Mouse (Mus musculus) G1E-ER4 (cell line): ENCODE data around the gene Adad2. TPM values are rescaled to one million over a fixed set of nuclear protein-coding genes. Genes with fewer than 3 reads are reported as not detected.

Experiments used
- GATA1 ChIP-seq: IDR thresholded peaks from one replicate; pipeline ENCODE4 v1.8.0; 2012; ENCODE audit warnings: low read length, inconsistent platforms
- polyA plus RNA-seq: library from polyadenylated mRNA; stranded (reverse); fragments of >175 nt; gene quantifications from 2 replicates; pipeline ENCODE4 v1.2.3, GENCODE M21; 2012

Adad2 gene
- polyA plus RNA-seq, 1 experiment, result not detected

- TF ChIP-seq GATA1, result no peak
Measured at GRCm38 (mm10) chr8:119591456-119591855, 21.1 kb upstream of the Adad2 start.

- TF ChIP-seq GATA1, result no peak
Measured at GRCm38 (mm10) chr8:119603771-119604170, 8.8 kb upstream of the Adad2 start.

GRCm38 (mm10) chr8:119604398-119604803 is 8.1 kb upstream of the Adad2 start:
- no peak for TF ChIP-seq GATA1

GRCm38 (mm10) chr8:119604996-119605395 is 7.6 kb upstream of the Adad2 start, which contains the start of gene Taf1c:
Gene Taf1c (minus strand): TSS chr8:119605222.
- no peak for TF ChIP-seq GATA1

GRCm38 (mm10) chr8:119606224-119606623 is 6.3 kb upstream of the Adad2 start:
- no peak for TF ChIP-seq GATA1

- TF ChIP-seq GATA1, result no peak
Measured at GRCm38 (mm10) chr8:119615096-119615495, 2.5 kb downstream of the Adad2 start.

DNA sequence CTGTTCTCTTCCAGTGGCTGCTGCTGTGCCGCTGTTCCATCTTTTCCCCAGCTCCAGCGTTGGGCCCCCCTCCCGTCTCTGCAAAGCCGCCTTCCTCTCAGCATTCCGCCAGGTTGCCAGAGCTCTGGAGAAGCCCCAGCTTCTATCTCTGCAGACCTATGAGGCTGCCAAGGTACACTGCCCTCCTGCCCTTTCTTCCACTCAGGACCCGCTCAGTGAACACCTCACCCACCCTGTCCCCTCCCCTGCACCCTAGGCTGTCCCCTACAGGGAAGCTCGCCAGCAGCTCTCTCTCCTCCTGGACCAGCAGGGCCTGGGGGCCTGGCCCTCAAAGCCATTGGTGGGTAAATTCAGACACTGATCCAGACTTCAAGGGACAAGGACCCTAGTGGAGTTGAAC is 3.8 kb downstream of the Adad2 start:
- TF ChIP-seq GATA1, result no peak

DNA sequence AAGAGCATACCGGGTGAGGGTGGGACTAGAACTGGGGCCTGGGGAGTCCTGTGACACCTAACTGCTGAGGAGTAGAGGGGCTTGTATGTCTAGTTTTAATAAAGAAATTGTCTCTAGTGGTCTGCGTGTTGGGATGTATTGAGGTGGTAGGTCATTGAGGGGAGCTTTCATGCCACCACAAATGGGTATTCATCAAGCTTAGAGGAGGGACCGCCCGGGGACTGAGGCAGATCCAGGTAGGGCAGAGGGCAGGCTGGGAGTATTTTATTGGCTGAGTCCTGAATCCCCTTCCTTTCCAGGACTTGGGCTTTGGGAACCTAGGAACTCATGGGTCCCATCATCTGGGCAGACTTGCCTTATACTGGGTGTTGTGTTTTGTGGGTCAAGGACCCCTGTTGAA is 4.3 kb downstream of the Adad2 start:
- no peak for TF ChIP-seq GATA1

GRCm38 (mm10) chr8:119617586-119617985 is 5.0 kb downstream of the Adad2 start:
- TF ChIP-seq GATA1, result no peak

GRCm38 (mm10) chr8:119618887-119619286 is 6.3 kb downstream of the Adad2 start:
- no peak for TF ChIP-seq GATA1

DNA sequence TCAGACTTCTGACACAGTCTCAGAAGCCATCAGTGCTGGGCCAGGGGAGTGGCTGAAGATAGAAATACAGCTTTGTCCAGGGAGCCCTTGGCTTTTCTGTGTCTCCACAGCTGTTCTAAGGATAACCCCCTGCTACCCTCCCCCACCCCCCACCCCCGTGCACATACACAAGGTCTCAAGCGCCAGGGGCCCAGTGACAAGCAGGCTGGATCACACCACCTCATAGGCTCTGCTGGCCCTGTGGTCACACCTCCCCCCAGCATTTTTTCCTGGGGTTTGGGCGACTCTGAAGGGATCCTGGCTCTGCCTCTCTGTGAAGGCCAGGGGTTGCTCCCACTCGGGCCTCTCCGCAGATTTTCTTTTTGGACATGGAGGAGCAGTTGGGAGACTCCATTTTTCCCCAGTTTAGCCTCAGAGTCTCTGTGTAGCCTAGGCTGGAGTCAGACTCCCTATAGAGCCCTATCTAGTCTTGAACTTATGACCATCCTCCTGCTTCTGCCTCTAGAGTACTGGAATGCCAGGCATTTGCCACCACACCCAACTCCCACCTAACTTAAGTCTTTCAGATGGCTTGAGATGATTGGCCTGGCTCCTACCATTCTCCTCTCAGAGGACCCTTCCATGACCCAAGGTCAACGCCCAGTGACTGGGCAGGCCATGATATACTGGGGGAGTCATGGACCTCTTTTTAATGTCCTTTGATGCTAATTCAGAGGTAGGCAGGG is 7.7 kb downstream of the Adad2 start:
- TF ChIP-seq GATA1, result no peak

DNA sequence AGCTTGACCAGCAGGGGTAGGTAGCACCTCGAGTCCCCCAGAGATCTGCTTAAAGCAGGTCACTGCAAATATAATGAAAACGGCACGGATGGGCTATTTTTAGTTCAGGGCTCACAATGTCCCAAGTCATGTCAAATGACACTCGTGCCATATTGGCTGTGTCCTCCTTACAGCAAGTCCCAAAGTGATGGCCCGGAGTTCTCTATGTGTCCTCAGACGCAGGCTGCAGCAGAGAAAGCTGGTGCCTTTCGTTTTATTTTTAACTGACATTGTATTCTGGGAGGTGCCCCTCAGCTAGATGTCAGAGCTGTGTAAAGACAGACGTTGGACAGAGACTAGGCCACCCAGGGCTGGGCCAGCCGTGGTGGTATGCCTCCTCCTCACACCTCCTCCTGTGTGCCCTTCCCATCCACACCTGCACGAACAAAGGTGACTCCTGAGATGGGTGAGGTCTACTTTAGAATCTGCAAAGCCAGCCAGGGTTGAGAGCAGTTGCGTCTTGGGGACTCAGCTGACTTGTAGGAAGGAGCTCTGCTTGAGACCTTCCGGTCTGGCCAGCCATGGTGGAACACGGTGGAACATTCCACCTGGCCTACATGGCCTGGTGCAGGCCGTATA is 8.4 kb downstream of the Adad2 start:
- TF ChIP-seq GATA1, result no peak

GRCm38 (mm10) chr8:119622555-119622954 is 10.0 kb downstream of the Adad2 start:
- TF ChIP-seq GATA1, result no peak

DNA sequence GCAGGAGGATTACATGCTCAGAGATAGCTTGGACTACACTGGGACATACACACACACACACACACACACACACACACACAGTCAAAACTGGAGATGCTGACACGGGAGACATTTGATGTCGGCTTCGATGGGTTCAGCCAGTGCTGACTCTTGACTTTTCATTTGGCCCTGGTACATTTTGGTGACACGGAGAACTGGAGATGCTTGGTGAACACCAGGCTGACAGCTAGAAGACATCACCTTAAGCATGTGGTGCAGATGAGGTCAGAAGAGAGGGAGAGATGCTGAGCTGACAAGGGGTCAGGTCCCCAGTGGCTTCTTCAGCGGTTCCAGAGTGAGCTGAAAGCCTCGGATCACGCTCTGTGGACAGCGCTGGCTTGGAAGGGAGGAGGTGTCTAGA is 10.5 kb downstream of the Adad2 start:
- no peak for TF ChIP-seq GATA1

GRCm38 (mm10) chr8:119623744-119624143 is 11.2 kb downstream of the Adad2 start:
- no peak for TF ChIP-seq GATA1

- TF ChIP-seq GATA1, result no peak
Measured at GRCm38 (mm10) chr8:119624916-119625315, 12.4 kb downstream of the Adad2 start.

DNA sequence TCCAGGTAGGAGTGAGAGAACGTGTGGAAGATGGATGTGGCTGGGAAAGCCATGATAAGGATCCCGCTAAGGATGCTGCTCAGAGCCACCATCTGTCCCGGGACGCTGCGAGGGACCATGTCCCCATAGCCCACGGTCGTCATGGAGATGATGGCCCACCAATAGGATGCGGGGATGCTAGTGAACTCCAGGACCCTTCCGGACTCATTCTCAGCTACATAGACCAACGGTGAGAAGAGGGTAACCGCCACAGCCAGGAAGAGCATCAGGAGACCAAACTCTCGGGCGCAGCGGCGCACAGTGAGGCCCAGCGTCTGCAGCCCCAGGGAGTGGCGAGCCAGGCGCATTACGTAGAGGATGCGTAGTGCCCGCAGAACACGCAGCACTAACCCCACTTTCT is 13.2 kb downstream of the Adad2 start:
- no peak for TF ChIP-seq GATA1
